Mouse (Mus musculus): Measurements from ENCODE around the gene Dgkd.

DNA sequence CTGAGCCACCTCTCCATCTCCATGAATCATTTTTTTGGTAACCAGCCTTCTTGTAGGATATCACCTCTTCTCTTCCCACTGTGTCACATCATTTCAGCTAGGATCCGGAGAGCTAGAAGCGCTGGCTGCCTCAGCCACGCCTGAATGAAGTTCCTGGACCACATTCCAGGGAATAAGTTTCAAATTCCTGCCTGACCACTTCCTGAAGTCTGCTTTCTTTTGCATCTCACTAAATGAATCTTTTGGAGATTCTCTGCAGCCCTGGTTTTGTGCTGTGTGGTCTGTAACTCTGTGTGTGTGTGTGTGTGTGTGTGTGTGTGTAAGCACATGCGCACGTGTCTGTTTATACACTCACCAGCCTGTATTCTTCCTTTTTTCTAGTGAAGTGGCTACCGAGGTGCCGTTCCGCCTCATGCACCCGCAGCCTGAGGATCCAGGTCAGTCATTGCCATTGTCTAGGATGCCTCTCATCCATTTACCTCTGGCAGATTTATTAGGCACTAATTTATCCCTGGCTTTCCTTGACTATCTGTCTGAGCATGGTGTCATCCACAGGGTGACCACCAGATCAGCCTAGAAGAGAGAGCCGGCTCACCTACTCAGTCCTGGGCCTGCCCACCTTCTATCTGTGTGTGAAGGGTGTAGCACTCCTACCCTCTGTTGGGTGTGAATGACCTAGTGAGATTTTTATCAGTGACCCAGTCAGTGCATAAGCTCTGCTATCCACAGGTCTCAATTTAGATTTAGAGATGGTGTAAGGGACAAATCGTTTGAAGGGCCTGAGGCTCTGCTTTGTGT lies 12.5 kb upstream of the Dgkd start:
- TF ChIP-seq CTCF (IDR thresholded peaks at IDR 0.05; ENCODE audit: low read depth) (no peak), EP300 (IDR thresholded peaks at IDR 0.05; ENCODE audit: low read depth) (no peak)

Data from liver, postnatal 0 days (tissue).